Mouse (Mus musculus) cerebral cortex, adult 2 months (tissue): Measurements from ENCODE around the gene Ccdc117.

Experiments
- WGBS: fragments of 180-500 bp; shearing (Covaris S2); methylation state at CpG from one replicate; pipeline ENCODE4 v1.1.7; 2018; 5-methylcytosine and 5-hydroxymethylcytosine counted together

Gene Ccdc117

DNA sequence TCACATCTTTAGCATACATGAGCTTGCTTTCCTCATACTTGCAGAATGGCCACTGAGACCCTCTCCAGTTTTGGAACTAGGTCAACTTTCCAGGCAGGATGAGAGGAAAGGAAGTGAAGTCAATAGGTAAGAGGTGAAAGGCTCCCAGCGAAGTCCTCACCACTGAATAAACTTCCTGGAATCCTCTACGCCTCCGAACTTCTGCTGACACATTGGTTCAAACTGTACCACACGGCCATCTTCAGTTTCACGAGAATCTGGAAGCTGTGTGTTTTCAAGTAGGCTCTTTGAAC is 31.9 kb downstream of the Ccdc117 start:
- WGBS = 56% methylated on average over 5 of the region's 5 CpGs

DNA sequence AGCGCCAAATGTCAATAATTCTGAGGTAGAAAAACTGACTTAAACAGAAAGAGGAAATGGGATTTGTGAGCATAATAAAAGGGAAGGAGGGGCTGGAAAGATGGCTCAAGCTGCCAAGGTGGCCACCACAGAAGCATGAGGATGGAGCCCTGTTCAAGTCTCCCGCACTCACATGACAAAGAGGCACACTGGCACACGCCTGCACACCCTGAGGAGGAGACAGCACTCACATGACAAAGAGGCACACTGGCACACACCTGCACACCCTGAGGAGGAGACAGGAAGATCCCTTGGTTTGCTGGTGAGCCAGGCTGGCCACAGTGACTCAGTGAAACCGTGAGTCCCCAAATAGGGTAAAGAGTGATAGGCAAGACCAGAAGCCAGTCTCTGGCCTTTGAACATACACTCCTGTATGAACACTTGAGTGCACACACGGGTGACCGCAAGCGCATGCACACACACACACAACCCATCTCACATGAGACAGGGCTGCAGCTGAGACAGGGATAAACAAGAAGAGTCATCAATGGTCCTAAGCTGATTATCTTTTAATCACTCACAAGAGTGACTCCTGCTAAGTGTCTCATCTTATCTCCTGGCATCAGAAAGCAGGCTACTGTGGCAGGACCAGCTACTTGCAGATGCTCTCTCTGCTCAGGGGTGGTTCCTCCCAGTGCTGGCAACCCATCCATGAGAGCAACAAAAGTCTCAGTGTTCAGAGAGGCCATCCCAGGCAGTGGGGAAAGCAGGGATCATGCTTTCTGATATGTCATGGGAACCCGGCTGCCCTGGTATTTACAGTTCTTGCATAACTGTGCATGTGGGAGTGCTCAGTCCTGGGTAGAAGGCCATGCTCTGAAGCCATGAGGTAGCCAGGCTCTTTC is 32.5 kb downstream of the Ccdc117 start:
- 91% methylated on average over 8 of the region's 8 CpGs for WGBS

DNA sequence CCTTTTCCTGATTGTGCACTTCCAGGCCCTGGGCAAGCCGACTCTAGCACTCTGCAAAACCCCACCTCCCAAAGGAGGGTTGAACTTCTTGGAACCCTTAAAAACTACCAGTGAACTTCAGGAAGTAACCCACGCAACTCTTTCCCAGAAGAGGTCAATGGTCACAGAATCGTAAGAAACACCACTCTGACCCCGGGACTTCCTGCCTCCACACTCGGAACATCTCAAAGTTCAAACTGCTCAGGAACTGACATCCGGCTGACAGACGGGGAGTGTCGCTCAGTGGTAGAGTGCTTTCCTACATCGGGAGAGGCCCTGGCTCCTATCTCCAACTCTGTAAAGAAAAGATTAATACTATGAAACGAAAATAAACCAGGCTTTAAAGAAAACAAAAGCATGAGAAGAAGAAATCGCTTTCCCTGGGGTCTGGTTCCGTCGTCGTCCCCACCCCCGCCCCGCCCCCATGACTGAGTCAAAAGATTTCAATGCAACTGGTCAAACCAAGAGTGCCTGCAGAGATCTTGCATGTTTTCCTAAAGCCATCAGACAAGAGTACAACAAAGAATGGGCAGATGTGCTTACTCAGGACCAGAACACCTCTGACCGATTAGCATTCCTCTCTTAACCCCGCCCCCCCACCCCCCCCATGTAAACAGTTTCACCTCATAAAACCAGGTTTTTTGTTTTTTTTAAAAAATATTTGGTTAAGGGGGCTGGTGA is 36.0 kb downstream of the Ccdc117 start:
- WGBS = 43% methylated on average over 18 of the region's 18 CpGs

DNA sequence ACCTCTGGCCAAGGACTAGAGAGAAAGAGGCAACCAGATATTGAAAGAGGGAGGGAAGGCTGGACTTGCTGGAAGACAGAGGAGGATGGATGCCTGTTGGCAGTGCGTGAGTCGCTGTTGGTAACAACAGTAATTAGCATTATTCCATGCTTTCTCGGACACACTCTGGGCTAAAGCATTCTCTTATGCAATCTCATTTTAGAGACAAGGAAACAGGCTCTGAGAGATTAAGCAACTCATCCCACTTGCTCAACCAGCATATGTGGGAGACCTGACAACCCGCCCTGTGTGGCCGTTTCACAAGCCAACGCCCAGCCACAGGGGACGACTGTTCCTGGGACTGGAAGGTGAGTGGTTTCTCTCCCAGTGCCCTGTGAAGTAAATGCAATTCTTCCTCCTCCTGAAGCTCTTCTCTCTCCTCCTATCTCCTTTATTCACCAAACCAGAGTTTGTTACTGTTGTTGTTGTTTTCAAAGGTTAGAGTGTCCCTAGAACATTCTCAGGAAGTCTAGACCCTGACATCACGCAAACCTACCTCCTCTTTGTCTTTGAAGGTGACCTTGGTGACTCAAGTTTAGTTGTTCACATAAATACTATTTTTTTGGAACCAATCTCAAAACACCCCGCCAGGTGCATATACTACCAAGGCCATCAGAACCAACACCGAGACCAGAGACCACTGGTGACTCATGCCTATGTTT is 39.5 kb downstream of the Ccdc117 start:
- WGBS = 79% methylated on average over 10 of the region's 10 CpGs

DNA sequence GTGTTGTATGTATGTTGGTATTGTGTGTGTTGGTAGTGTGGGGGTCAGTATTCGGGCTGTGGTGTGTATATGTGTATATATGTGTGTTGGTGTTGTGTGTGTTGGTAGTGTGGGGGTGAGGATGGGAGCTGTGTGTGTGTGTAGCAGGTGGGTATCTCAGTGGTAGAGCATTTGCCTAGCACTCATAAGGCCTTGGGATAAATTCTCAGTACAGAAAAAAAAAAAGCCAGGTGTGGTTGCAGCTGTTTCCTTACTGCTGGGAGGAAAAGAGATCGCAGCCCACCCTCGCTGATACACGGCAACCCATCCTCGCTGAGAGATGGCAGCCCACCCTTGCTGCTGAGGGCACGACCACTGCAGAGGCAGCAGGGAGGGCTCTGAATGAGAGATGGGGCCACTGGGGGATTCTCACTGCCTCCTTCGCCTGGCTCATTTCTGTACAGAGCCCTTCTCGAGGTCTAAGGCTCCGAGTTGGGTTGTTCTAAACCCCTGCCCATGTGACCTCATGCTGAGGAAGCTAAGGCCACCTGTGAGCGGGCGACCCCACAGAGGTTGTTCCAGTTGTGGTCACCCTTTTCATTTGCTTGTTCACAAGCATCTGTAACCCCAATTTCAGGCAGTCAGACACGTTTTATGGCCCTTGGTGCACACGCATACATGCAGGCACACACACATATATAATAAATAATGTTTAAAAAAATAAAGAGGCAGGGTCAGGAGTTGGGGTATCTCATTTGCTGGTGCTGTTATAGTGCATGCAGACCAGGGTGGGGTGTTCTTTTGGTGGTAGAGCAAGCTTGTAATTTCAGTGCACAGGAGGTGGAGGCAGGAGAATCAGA is 40.9 kb downstream of the Ccdc117 start:
- WGBS = 92% methylated on average over 13 of the region's 13 CpGs

DNA sequence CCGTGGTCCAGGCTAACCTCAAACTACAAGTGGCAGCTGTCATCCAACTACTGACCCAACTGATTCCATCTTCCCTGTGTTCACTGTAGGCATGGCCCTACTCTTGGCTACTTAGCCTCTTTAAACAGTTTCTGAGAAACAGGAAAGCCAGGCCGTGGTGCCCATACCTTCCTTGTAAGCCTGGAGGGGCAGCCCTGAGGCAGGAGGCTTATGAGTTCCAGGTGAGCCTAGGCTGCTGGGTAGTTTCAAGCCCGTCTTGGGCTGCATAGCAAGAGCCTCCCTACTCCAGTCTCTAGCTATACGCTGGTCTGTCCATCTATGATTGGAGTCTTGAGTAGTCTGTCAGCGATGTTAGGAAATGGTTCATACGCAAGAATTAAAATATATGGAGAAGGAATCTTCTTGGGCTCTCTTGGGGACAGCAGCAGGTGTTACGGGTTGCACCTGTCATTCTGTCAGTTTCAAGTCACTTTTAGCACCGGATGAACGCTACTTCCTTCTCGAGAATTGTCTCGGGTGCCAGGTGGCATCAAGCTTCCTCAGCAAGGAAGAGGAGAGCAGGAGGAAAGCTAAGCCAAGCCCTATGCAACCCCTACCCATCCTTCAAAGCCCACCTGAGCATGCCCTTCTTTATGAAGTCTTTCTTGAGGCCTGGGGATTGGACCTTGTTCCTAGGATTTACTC is 41.9 kb downstream of the Ccdc117 start:
- WGBS = 92% methylated on average over 11 of the region's 11 CpGs

DNA sequence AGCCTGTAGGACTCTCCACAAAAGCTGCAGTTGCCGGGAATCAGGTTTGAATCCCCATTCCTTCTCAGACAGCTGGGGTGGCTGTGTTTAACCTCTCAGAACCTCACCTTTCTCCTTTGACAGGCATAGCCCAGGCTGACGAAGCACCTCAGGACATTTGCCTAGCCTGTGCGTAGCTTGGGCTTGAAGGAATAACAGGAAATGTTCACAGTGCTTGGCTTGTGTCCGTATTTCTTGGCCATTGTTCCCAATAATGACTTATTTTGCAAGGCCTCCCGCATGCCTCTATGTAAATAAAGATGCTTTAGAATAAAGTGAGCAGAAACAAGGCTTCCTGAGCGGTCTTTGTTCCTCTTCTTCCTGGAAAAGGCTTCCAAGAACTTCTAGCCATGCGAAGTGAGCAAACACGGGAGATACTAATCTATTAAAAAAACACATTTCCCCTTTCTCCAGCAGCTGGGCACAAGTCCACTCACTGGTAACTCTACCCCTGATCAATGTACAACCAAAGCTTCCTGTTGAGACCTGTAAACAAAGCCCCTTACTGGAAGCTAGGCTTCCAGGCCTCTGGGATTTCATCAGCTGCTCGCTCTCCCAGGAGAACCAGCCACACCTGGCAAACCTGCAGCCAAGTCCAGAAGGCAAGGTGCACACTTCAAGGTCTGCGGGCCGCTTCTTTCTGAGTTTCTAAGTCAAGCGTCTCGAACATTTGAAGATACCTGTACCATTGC is 42.9 kb downstream of the Ccdc117 start:
- WGBS = 82% methylated on average over 13 of the region's 13 CpGs

DNA sequence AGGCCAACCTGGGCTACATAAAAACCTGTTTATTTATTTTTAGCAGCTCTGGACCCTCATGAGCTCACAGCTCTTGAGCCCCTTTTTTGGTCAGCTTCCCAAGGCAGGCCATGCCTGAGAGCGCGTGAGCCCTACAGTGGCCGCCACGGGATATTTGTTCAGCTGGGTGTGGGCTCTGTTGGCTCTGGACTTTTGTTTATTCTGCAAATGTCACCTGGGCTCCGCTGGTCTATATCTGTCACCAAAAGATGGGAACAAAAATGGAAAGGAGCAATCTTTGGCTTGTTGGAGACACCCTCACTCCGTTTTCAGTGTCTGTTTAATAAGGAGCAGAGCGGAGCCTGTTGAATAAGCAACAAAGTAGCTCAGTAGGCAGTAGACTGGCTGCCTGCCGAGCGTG is 43.6 kb downstream of the Ccdc117 start:
- WGBS = 61% methylated on average over 9 of the region's 9 CpGs

DNA sequence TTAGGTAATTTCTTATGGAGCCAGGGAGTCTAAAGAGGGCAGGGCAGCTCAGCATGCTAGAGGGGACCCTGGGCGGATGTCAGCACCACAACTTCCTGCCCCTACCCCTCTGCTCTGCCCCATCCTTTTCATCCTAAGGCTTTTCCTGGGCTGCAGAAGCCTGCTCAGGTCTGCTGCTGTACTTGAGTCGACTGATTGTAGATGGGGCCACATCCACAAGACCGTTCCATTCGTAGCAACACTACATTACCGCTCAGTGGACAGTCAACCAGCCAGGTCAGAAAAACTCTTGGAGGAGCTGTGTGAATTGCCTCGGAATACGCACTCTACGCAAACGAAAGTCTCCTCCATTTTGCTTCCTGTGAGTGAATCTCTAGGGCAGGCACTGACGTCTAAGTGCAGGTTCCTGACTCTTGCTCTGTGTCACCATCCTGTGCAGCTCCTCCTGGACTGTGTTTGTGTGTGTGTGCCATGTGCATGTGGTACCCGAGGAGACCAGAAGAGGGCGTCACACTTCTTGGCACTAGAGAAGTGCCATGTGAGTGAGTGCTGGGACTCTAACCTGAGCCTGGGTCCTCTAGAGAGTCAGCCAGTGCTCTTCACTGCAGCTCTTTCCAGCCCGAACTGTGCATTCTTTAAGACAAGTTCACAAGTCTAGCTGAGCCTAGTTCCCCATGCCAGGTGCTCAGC is 45.3 kb downstream of the Ccdc117 start:
- WGBS = 99% methylated on average over 13 of the region's 13 CpGs

DNA sequence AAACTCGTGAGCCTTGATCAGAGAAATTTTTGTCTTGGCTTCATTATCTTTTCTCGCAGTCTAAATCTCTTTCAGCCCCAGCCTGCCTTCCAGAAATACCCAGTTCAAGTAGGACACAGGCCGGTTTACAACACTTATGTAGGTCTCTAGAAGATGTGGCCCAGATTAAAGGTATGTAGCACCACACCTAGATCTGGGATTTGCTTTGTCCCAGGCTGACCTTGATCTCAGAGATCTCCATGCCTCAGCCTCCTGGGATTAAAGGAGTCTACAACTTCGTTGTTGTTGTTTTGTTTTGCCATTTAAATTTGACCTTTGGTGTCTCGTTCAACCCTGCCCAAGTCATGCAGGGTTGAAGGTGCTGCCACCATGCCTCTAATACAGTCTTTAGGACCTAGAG is 46.1 kb downstream of the Ccdc117 start:
- WGBS = 80% methylated on average over 5 of the region's 5 CpGs

DNA sequence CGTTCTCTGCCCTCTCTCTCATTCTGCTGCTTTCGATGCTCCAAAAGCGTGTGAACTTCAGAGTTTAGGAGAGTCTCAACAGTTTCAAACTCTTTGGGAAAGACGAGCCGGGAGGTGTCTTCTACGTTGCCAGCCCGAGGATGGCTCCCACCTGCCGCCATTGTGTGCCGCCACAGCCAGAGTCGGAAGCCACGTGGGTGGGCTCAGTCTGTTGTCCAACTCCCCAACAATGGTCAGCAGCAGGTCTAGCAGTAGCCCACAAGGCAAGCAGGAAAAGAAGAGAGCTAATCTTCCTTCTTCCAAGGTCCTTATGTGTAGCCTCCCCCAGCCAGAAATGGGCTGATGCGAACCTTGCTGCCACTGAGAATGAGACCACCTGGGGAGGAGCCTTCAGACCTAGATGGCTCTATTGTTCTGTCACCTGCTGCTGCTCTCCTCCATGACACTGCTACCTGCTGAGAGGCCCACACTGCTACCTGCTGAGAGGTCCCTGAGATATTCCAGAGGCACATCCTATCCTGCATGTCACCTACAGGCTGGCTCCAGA is 46.6 kb downstream of the Ccdc117 start:
- 72% methylated on average over 12 of the region's 12 CpGs for WGBS

DNA sequence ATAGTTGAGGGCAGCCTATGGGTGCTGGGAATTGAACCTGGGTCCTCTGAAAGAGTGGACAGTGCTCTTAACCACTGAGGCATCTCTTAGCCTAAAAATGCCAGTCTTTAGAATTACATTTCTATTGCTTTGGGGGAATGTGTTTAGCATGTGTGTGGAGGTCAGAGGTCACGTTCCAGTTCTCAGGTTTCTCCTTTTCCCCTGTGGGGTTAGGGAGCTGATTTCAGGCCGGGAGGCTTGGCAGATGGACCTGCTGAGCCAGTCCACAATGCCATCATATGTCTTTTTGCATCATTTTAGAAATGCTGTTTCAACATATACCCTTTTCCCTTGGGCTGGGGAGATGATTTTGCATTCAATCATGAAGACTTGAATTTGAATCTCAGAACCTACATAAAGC is 48.1 kb downstream of the Ccdc117 start:
- 83% methylated on average over 2 of the region's 2 CpGs for WGBS

DNA sequence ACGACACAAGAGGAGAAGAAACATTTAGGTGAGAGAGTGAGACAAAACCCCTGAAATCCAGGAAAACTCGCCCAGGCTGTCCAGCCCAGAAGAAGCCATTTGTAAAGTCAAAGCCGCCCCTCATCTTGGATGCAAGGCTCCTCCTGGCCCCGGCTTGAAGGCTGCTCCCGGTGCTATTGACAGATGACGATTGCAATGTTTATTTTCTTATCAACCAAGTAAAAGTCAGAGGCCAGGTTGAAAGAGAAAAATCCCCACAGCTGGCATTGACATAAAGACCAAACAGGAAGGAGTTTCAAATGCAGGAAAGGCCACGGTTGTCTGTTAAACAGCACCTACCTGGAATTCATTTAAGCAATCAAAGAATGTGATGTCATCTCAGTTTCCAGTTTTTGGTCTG is 50.1 kb downstream of the Ccdc117 start:
- WGBS = 83% methylated on average over 7 of the region's 7 CpGs

DNA sequence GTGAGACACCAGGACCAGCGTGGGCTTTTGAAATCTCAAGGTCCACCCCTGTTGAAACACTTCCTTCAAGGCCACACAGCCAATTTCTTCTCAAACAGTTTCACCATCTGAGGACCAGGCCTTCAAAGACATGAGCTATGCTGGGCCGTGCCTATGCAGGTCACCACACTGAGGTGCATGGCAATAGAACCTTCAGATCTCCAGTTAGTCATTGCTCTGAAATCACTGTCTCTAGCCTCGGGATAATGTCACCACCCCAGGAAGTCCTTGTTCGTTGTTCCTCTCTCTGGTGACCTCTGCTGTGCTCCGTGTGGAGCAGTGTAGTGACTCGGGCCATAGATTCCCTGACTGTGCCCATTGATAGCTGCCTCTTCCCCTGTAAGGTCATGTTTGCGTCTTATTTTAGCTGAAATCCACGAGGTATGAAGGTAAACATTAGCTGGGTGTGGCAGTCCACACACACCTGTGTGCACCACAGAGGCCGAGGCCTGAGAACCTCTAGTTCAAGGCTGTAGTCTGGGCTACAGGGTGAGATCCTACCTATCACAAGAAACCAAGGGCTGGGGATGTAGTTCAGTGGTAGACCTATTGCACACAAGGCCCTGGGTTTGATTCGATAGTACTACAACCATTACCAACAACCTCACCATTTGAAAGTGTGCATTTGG is 50.9 kb downstream of the Ccdc117 start:
- 82% methylated on average over 10 of the region's 10 CpGs for WGBS

DNA sequence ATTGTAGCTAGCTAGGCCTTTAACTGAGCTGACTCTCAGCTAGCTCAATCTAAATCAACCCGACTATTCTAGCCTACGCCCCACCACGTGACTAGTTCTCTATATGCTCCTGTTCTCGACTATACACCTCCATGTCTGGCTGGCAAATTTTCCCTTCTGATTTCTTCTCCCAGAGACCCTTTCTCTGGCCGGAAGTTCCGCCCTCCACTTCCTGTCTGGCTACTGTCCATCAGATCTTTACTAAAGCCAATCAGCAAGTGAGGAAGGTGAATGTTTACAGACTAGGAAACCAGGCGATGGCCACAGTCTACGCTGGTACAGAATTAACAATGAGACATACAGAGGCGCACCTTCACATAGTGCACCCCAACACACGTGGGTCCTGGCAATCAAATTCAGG is 52.6 kb downstream of the Ccdc117 start:
- 86% methylated on average over 10 of the region's 10 CpGs for WGBS

DNA sequence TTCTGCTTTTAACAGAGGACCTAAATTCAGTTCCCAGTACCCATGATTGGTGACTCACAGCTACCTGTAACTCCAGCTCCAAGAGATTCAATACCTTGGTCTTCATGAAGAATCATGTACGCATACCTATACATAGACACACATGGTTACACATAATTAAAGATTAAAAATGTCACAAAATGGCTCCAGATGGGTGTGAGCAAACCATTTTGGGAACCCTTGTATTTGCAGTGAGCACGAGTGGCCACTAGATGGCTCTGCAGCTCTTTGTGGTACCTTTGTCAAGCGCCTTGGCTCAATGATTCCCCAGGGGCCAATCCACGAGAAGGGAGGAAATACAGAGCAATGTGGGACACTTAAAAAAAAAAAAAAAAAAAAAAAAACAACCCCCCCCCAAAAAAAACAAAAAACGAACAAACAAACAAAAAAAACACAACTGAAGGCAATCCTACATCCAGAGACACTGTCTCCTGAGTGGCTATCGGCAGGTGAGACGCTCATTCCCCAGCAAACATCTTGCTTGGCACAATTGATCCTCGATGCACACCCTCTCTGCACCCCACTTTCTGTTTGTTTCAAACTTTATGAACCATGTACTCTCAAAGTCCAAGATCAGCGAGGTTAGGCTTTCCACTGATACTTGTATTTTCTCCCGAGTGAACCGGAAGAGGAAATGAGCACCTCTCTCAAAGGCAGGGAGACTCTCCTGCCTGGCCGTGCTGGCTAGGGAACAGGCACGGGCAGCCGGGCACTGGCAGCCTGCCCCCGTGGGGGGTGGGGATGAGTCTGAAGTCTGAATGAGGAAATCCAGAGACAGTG is 56.6 kb downstream of the Ccdc117 start:
- WGBS = 7% methylated on average over 15 of the region's 15 CpGs

DNA sequence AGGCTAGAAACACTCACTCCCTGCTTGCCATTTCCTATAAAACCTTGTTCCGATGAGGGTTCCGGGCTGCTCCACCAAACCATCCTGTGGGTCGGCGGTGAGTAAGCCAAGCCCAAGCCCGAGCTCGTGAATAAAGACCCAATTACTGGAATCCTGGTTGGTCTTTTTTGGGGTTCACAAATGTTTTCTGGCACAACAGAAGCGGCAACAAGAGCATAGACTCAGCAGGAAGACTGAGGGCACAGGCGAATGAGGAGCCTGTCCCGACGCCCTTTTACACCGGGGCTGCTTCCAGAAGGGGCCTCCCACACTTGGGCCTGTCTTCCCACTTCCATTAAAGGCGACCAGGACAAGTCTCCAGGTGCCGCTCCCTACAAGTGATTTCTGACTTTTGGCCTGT is 59.4 kb downstream of the Ccdc117 start:
- 93% methylated on average over 13 of the region's 13 CpGs for WGBS
